Mouse (Mus musculus): ENCODE data around the gene Kl. TPM values are rescaled to one million over a fixed set of nuclear protein-coding genes. Genes with fewer than 3 reads are reported as not detected.

The Kl gene
- polyA plus RNA-seq (2015; fragmentation: Nextera tagmentation; extraction: Ambion mirVana), result 0.46 and 0.61 TPM in 2 replicates

GRCm38 (mm10) chr5:150952328-150952668 is at the start of gene Kl:
Kl (plus strand) TSS chr5:150952607.

